Mouse (Mus musculus) forebrain, embryonic 12.5 days (tissue): ENCODE measurements around the gene Hyal3. TPM values are rescaled to one million over a fixed set of nuclear protein-coding genes. Genes with fewer than 3 reads are reported as not detected.

Experiments used
- ATAC-seq: fragments of 200-750 bp; cut with Nextera tagmentation; 2 replicates; pipeline ENCODE4 v1.8.0; 2017; ENCODE audit warnings: moderate TSS enrichment; ENCODE audit not compliant: low FRiP score
- H3K27ac ChIP-seq: fragments of 300-500 bp; sonication (generic); 2 replicates; pipeline ENCODE4 v1.5.1; 2016; ENCODE audit warnings: mild to moderate bottlenecking
- H3K27me3 ChIP-seq: fragments of 300-500 bp; sonication (generic); 2 replicates; pipeline ENCODE4 v1.6.1; 2016; ENCODE audit warnings: mild to moderate bottlenecking
- H3K36me3 ChIP-seq: fragments of 300-500 bp; sonication (generic); replicated peaks from 2 replicates; pipeline ENCODE4 v1.6.1; 2016; ENCODE audit warnings: mild to moderate bottlenecking
- H3K4me1 ChIP-seq: fragments of 300-500 bp; sonication (generic); 2 replicates; pipeline ENCODE4 v1.6.1; 2016
- H3K4me2 ChIP-seq: fragments of 300-500 bp; sonication (generic); 2 replicates; pipeline ENCODE4 v1.6.1; 2016; ENCODE audit warnings: mild to moderate bottlenecking, moderate library complexity
- H3K4me3 ChIP-seq: fragments of 300-500 bp; sonication (generic); replicated peaks from 2 replicates; pipeline ENCODE4 v1.5.1; 2016; ENCODE audit warnings: mild to moderate bottlenecking
- H3K9ac ChIP-seq: fragments of 300-500 bp; sonication (generic); 2 replicates; pipeline ENCODE4 v1.6.1; 2016; ENCODE audit warnings: mild to moderate bottlenecking
- H3K9me3 ChIP-seq: fragments of 300-500 bp; sonication (generic); 2 replicates; pipeline ENCODE4 v1.6.1; 2016
- WGBS: fragments of 180-500 bp; shearing (Covaris S2); methylation state at CpG from one replicate; pipeline ENCODE4 v1.1.7; 2016; 5-methylcytosine and 5-hydroxymethylcytosine counted together
- polyA plus RNA-seq: library from polyadenylated mRNA; unstranded; fragments of >200 nt; fragmentation: Nextera tagmentation; extraction: Ambion mirVana; gene quantifications from 2 replicates; pipeline ENCODE4 v1.2.1, GENCODE M21; 2016

Hyal3 gene
- polyA plus RNA-seq, 1 experiment from 2014 or later = 0.80 TPM

- ATAC-seq = no peak
- 80% methylated on average over 3 of the region's 3 CpGs for WGBS
- no peaks in the 10 kb centered on the region for H3K9me3 ChIP-seq
- H3K4me3 ChIP-seq = no peak within 1 kb of the TSS
- H3K36me3 ChIP-seq = peaks cover 22% of the 10 kb centered on the region
- H3K9ac ChIP-seq = peak within 1 kb of the TSS; percentile 2; the same call in 1 of the 2 replicates
- no peak within 1 kb of the TSS for H3K4me2 ChIP-seq
- peaks cover 49% of the 10 kb centered on the region for H3K4me1 ChIP-seq
- no peak within 1 kb of the TSS for H3K27ac ChIP-seq
- no peaks in the 10 kb centered on the region for H3K27me3 ChIP-seq
Measured at GRCm38 (mm10) chr9:107578587-107578986, 2.0 kb upstream of the Hyal3 start, which contains the start of gene Naa80. Gene Naa80, plus strand, starts transcription at chr9:107578887.

GRCm38 (mm10) chr9:107579023-107579900, 1.4 kb upstream of the Hyal3 start:
- H3K36me3 ChIP-seq = peaks cover 20% of the 10 kb centered on the region
- ATAC-seq = no peak
- H3K4me1 ChIP-seq = peaks cover 49% of the 10 kb centered on the region
- 92% methylated on average over 14 of the region's 14 CpGs for WGBS
- no peaks in the 10 kb centered on the region for H3K27me3 ChIP-seq
- H3K4me2 ChIP-seq = no peak overlapping the region
- H3K27ac ChIP-seq = no peak overlapping the region
- H3K9ac ChIP-seq = peak overlapping the region; percentile 2; the same call in 1 of the 2 replicates
- H3K4me3 ChIP-seq = no peak overlapping the region
- H3K9me3 ChIP-seq = no peaks in the 10 kb centered on the region

GRCm38 (mm10) chr9:107581584-107581983, 966 bp downstream of the Hyal3 start:
- Histone ChIP-seq H3K4me2 (peak overlapping the region; percentile 92), H3K27me3 (no peaks in the 10 kb centered on the region), H3K36me3 (peaks cover 10% of the 10 kb centered on the region), H3K4me3 (peak overlapping the region; percentile 61), H3K9ac (peak overlapping the region; percentile 77), H3K27ac (no peak overlapping the region), H3K9me3 (no peaks in the 10 kb centered on the region), H3K4me1 (peaks cover 42% of the 10 kb centered on the region)
- no peak for ATAC-seq
- 81% methylated on average over 4 of the region's 4 CpGs for WGBS

GRCm38 (mm10) chr9:107582509-107583062, 2.0 kb downstream of the Hyal3 start:
- H3K4me3 ChIP-seq = no peak overlapping the region
- H3K9ac ChIP-seq = no peak overlapping the region
- WGBS = 89% methylated on average over 7 of the region's 7 CpGs
- H3K36me3 ChIP-seq = peaks cover 10% of the 10 kb centered on the region
- H3K4me1 ChIP-seq = peaks cover 32% of the 10 kb centered on the region
- no peak overlapping the region for H3K27ac ChIP-seq
- no peak overlapping the region for H3K4me2 ChIP-seq
- H3K9me3 ChIP-seq = no peaks in the 10 kb centered on the region
- no peaks in the 10 kb centered on the region for H3K27me3 ChIP-seq
- no peak for ATAC-seq

- Histone ChIP-seq H3K9me3 (no peaks in the 10 kb centered on the region), H3K4me3 (no peak overlapping the region), H3K27ac (no peak overlapping the region), H3K4me2 (no peak overlapping the region), H3K27me3 (no peaks in the 10 kb centered on the region), H3K4me1 (peaks cover 35% of the 10 kb centered on the region), H3K36me3 (peaks cover 10% of the 10 kb centered on the region), H3K9ac (no peak overlapping the region)
- ATAC-seq = no peak
- 85% methylated on average over 14 of the region's 14 CpGs for WGBS
Measured at GRCm38 (mm10) chr9:107583174-107583573, 2.6 kb downstream of the Hyal3 start.

- H3K27ac ChIP-seq = no peak overlapping the region
- H3K36me3 ChIP-seq = peaks cover 28% of the 10 kb centered on the region
- no peak overlapping the region; the same call in 1 of the 2 replicates for H3K4me2 ChIP-seq
- H3K4me3 ChIP-seq = no peak overlapping the region
- peaks cover 21% of the 10 kb centered on the region for H3K4me1 ChIP-seq
- no peaks in the 10 kb centered on the region for H3K9me3 ChIP-seq
- WGBS = 92% methylated on average over 5 of the region's 5 CpGs
- H3K27me3 ChIP-seq = no peaks in the 10 kb centered on the region
- ATAC-seq = no peak
- H3K9ac ChIP-seq = no peak overlapping the region
Measured at GRCm38 (mm10) chr9:107586504-107586903, 5.9 kb downstream of the Hyal3 start.

GRCm38 (mm10) chr9:107586974-107587832, 6.6 kb downstream of the Hyal3 start, which contains the start of gene Ifrd2:
Gene Ifrd2, plus strand, starts transcription at chr9:107587642.
- Histone ChIP-seq H3K9me3 (no peaks in the 10 kb centered on the region), H3K4me1 (peaks cover 14% of the 10 kb centered on the region), H3K36me3 (peaks cover 35% of the 10 kb centered on the region), H3K27ac (no peak within 1 kb of the TSS), H3K9ac (peak within 1 kb of the TSS; percentile 66), H3K27me3 (no peaks in the 10 kb centered on the region), H3K4me3 (peak within 1 kb of the TSS; percentile 78), H3K4me2 (peak within 1 kb of the TSS; percentile 85)
- ATAC-seq = peak; percentile 97
- WGBS = 15% methylated on average over 46 of the region's 46 CpGs

- 7% methylated on average over 33 of the region's 33 CpGs for WGBS
- Histone ChIP-seq H3K4me2 (peak overlapping the region; percentile 85), H3K4me1 (peaks cover 11% of the 10 kb centered on the region), H3K4me3 (peak overlapping the region; percentile 78), H3K27me3 (no peaks in the 10 kb centered on the region), H3K9ac (peak overlapping the region; percentile 66), H3K27ac (no peak overlapping the region), H3K36me3 (peaks cover 42% of the 10 kb centered on the region), H3K9me3 (no peaks in the 10 kb centered on the region)
- no peak for ATAC-seq
Measured at GRCm38 (mm10) chr9:107587833-107588639, 7.4 kb downstream of the Hyal3 start.

- WGBS = 93% methylated on average over 25 of the region's 25 CpGs
- H3K27me3 ChIP-seq = no peaks in the 10 kb centered on the region
- no peak overlapping the region for H3K4me3 ChIP-seq
- H3K4me2 ChIP-seq = no peak overlapping the region
- no peak overlapping the region for H3K9ac ChIP-seq
- H3K27ac ChIP-seq = no peak overlapping the region
- H3K9me3 ChIP-seq = no peaks in the 10 kb centered on the region
- H3K4me1 ChIP-seq = peaks cover 11% of the 10 kb centered on the region
- no peak for ATAC-seq
- peaks cover 46% of the 10 kb centered on the region for H3K36me3 ChIP-seq
Measured at GRCm38 (mm10) chr9:107590058-107590772, 9.6 kb downstream of the Hyal3 start.

- no peaks in the 10 kb centered on the region for H3K9me3 ChIP-seq
- no peaks in the 10 kb centered on the region for H3K27me3 ChIP-seq
- H3K4me2 ChIP-seq = no peak overlapping the region
- H3K27ac ChIP-seq = no peak overlapping the region
- peaks cover 11% of the 10 kb centered on the region for H3K4me1 ChIP-seq
- ATAC-seq = no peak
- H3K4me3 ChIP-seq = no peak overlapping the region
- 96% methylated on average over 6 of the region's 6 CpGs for WGBS
- peaks cover 46% of the 10 kb centered on the region for H3K36me3 ChIP-seq
- H3K9ac ChIP-seq = no peak overlapping the region
Measured at GRCm38 (mm10) chr9:107590773-107591060, 10.1 kb downstream of the Hyal3 start.
